Mouse (Mus musculus): ENCODE data around the gene Sik2.

Sik2 gene

DNA sequence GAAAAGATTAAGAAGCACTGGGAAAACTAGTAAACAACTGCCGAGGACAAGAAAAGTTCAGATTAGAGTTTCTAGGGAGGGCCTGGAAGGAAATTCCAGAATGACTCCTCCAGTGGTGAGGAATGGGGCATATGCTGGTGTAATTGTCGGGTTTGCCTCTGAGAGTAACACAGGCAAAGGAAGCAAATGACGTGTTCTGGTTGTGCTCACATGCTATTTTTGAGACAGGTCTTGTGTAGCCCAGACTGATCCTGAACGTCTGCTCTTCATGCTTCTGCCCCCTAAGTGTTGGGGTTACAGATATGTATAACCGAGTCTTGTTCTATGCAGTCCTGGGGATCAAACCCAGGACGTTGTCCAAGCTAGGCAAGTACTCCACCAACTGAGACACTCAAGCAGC is 22.7 kb upstream of the Sik2 start:
- Histone ChIP-seq H3K4me3 (replicated peaks; ENCODE audit: low read length) (no peak overlapping the region), H3K36me3 (ENCODE audit: insufficient read depth, low read length) (no peaks in the 10 kb centered on the region), H3K9me3 (ENCODE audit: low read length) (no peaks in the 10 kb centered on the region), H3K4me1 (replicated peaks; ENCODE audit: low read depth, low read length) (no peaks in the 10 kb centered on the region), H3K27me3 (ENCODE audit: insufficient read depth, low read length) (peaks cover 4% of the 10 kb centered on the region; the same call in 1 of the 2 replicates)
- TF ChIP-seq CTCF (conservative IDR thresholded peaks at IDR 0.05; ENCODE audit: low read length) (no peak), NANOG (IDR thresholded peaks at IDR 0.05; ENCODE audit: borderline replicate concordance, low read length) (no peak), POU5F1 (IDR thresholded peaks at IDR 0.05; ENCODE audit: borderline replicate concordance, low read length) (no peak)

GRCm38 (mm10) chr9:51030147-51030546 is 21.3 kb upstream of the Sik2 start:
- Histone ChIP-seq H3K27me3 (ENCODE audit: insufficient read depth, low read length) (peaks cover 4% of the 10 kb centered on the region; the same call in 1 of the 2 replicates), H3K4me1 (replicated peaks; ENCODE audit: low read depth, low read length) (no peaks in the 10 kb centered on the region), H3K36me3 (ENCODE audit: insufficient read depth, low read length) (no peaks in the 10 kb centered on the region), H3K4me3 (replicated peaks; ENCODE audit: low read length) (no peak overlapping the region), H3K9me3 (ENCODE audit: low read length) (no peaks in the 10 kb centered on the region)
- TF ChIP-seq NANOG (IDR thresholded peaks at IDR 0.05; ENCODE audit: borderline replicate concordance, low read length) (no peak), POU5F1 (IDR thresholded peaks at IDR 0.05; ENCODE audit: borderline replicate concordance, low read length) (no peak), CTCF (conservative IDR thresholded peaks at IDR 0.05; ENCODE audit: low read length) (no peak)

DNA sequence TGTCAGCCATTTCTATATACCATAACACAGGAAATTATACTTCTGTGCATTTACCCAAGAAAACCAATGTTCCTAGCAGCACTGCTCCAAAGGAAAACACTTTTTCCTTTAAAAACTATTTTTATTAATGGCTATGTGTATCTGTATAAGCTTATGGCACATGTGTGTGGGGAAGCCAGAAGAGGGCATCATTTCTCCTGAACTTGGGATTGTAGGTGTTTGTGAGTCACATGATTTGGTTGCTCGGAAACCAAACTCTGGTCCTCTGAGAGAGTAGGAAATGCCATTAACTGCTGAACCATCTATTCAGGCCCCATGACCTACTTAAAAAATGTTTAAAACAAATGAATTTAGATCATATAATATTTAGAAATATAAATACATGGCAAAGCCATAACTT is 18.1 kb upstream of the Sik2 start:
- no peak for TF ChIP-seq CTCF (conservative IDR thresholded peaks at IDR 0.05; ENCODE audit: low read length)
- no peak for TF ChIP-seq POU5F1 (IDR thresholded peaks at IDR 0.05; ENCODE audit: borderline replicate concordance, low read length)
- no peak for TF ChIP-seq NANOG (IDR thresholded peaks at IDR 0.05; ENCODE audit: borderline replicate concordance, low read length)
- no peak overlapping the region for H3K4me3 ChIP-seq (replicated peaks; ENCODE audit: low read length)
- H3K27me3 ChIP-seq (ENCODE audit: insufficient read depth, low read length), result peaks cover 4% of the 10 kb centered on the region; the same call in 1 of the 2 replicates
- no peaks in the 10 kb centered on the region for H3K9me3 ChIP-seq (ENCODE audit: low read length)
- H3K4me1 ChIP-seq (replicated peaks; ENCODE audit: low read depth, low read length), result no peaks in the 10 kb centered on the region
- no peaks in the 10 kb centered on the region for H3K36me3 ChIP-seq (ENCODE audit: insufficient read depth, low read length)

DNA sequence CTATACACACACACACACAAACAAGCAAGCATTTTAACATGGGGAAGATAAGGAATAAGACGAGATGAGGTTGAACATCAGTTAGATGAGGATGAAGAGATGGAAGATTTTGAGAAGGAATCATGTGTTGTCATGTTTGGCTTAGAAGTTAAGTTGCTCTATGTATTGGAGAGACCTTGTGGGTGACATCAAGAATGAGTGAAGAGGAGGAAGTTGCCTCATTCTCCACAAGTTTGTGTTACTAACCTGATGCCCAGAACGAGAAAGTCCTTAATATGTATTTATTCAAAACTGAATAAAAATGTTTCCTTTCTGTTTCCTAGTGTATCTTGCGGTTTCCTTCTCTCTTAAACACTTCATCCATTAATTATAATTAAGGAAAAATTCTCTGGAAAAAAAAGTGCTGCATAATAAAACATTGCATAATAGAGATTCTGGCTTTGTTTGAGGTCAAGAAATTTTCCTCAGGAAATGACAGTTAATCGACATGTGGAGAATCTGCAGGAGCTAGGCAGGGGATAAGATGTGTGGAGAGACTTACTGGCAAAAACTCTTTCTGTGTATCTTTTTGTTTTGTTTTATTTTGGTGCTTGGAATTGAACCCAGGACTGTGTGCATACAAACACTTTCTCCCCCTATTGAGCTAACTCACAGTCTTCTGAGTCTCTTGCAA is 12.4 kb upstream of the Sik2 start:
- Histone ChIP-seq H3K27me3 (ENCODE audit: insufficient read depth, low read length) (no peaks in the 10 kb centered on the region), H3K4me1 (replicated peaks; ENCODE audit: low read depth, low read length) (no peaks in the 10 kb centered on the region), H3K9me3 (ENCODE audit: low read length) (no peaks in the 10 kb centered on the region), H3K4me3 (replicated peaks; ENCODE audit: low read length) (no peak overlapping the region), H3K36me3 (ENCODE audit: insufficient read depth, low read length) (no peaks in the 10 kb centered on the region)
- no peak for TF ChIP-seq NANOG (IDR thresholded peaks at IDR 0.05; ENCODE audit: borderline replicate concordance, low read length)
- TF ChIP-seq POU5F1 (IDR thresholded peaks at IDR 0.05; ENCODE audit: borderline replicate concordance, low read length), result no peak
- no peak for TF ChIP-seq CTCF (conservative IDR thresholded peaks at IDR 0.05; ENCODE audit: low read length)

- Histone ChIP-seq H3K9me3 (ENCODE audit: low read length) (no peaks in the 10 kb centered on the region), H3K27me3 (ENCODE audit: insufficient read depth, low read length) (no peaks in the 10 kb centered on the region), H3K36me3 (ENCODE audit: insufficient read depth, low read length) (no peaks in the 10 kb centered on the region), H3K4me1 (replicated peaks; ENCODE audit: low read depth, low read length) (no peaks in the 10 kb centered on the region), H3K4me3 (replicated peaks; ENCODE audit: low read length) (no peak overlapping the region)
- TF ChIP-seq POU5F1 (IDR thresholded peaks at IDR 0.05; ENCODE audit: borderline replicate concordance, low read length), result no peak
Observed at GRCm38 (mm10) chr9:51020351-51020750, 11.5 kb upstream of the Sik2 start.

GRCm38 (mm10) chr9:51019670-51020069 is 10.8 kb upstream of the Sik2 start:
- TF ChIP-seq CTCF (conservative IDR thresholded peaks at IDR 0.05; ENCODE audit: low read length), result no peak
- TF ChIP-seq POU5F1 (IDR thresholded peaks at IDR 0.05; ENCODE audit: borderline replicate concordance, low read length), result no peak
- TF ChIP-seq NANOG (IDR thresholded peaks at IDR 0.05; ENCODE audit: borderline replicate concordance, low read length), result no peak

GRCm38 (mm10) chr9:51015732-51016131 is 6.9 kb upstream of the Sik2 start:
- Histone ChIP-seq H3K36me3 (ENCODE audit: insufficient read depth, low read length) (no peaks in the 10 kb centered on the region), H3K4me1 (replicated peaks; ENCODE audit: low read depth, low read length) (no peaks in the 10 kb centered on the region), H3K27me3 (ENCODE audit: insufficient read depth, low read length) (peaks cover 2% of the 10 kb centered on the region), H3K4me3 (replicated peaks; ENCODE audit: low read length) (no peak overlapping the region), H3K9me3 (ENCODE audit: low read length) (no peaks in the 10 kb centered on the region)
- TF ChIP-seq CTCF (conservative IDR thresholded peaks at IDR 0.05; ENCODE audit: low read length) (no peak), NANOG (IDR thresholded peaks at IDR 0.05; ENCODE audit: borderline replicate concordance, low read length) (no peak), POU5F1 (IDR thresholded peaks at IDR 0.05; ENCODE audit: borderline replicate concordance, low read length) (no peak)

More at GRCm38 (mm10) chr9:51019670-51020069, 10.8 kb upstream of the Sik2 start:
- H3K36me3 ChIP-seq (ENCODE audit: insufficient read depth, low read length), result no peaks in the 10 kb centered on the region
- no peaks in the 10 kb centered on the region for H3K9me3 ChIP-seq (ENCODE audit: low read length)
- H3K4me3 ChIP-seq (replicated peaks; ENCODE audit: low read length), result no peak overlapping the region
- no peaks in the 10 kb centered on the region for H3K4me1 ChIP-seq (replicated peaks; ENCODE audit: low read depth, low read length)
- H3K27me3 ChIP-seq (ENCODE audit: insufficient read depth, low read length), result no peaks in the 10 kb centered on the region

DNA sequence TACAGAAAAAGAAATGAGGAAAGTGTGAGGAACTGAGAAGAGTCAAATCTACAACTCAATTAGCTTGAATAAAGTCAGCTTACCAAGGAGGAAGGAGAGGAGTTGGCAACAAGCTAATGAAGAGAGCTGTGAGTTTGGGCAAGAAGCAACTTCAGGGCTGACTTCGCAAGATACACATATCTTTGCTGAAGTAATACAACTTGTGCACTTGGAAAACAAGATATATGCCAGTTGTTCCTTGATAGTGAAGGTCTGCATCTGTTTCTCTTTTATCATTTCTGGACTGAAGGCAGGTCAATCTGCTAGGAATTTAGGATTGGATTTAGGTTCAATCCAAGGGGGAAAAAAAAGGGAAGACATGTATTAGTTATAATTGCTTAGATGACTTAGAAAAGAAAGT is 4.8 kb upstream of the Sik2 start:
- Histone ChIP-seq H3K4me1 (replicated peaks; ENCODE audit: low read depth, low read length) (peaks cover 5% of the 10 kb centered on the region; the same call in 1 of the 2 replicates), H3K27me3 (ENCODE audit: insufficient read depth, low read length) (peaks cover 12% of the 10 kb centered on the region), H3K9me3 (ENCODE audit: low read length) (no peaks in the 10 kb centered on the region), H3K36me3 (ENCODE audit: insufficient read depth, low read length) (no peaks in the 10 kb centered on the region), H3K4me3 (replicated peaks; ENCODE audit: low read length) (no peak overlapping the region)
- TF ChIP-seq CTCF (conservative IDR thresholded peaks at IDR 0.05; ENCODE audit: low read length) (no peak), POU5F1 (IDR thresholded peaks at IDR 0.05; ENCODE audit: borderline replicate concordance, low read length) (no peak), NANOG (IDR thresholded peaks at IDR 0.05; ENCODE audit: borderline replicate concordance, low read length) (no peak)

DNA sequence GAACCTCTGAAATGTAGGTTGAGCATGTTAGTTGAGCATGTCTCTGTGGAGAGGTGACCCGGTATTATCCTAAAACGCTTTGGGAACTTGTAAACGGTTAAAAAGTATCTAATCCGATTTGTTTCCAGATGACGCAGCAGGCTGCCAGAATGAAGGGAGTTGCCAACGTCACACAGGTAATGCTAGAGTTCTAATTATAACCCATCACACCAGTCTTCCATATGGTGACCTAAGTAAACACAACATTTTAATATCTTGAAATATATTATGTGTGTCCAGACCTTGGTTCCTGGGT is 730 bp upstream of the Sik2 start:
- no peaks in the 10 kb centered on the region for H3K36me3 ChIP-seq (ENCODE audit: insufficient read depth, low read length)
- no peak for TF ChIP-seq POU5F1 (IDR thresholded peaks at IDR 0.05; ENCODE audit: borderline replicate concordance, low read length)
- no peak for TF ChIP-seq CTCF (conservative IDR thresholded peaks at IDR 0.05; ENCODE audit: low read length)
- no peak for TF ChIP-seq NANOG (IDR thresholded peaks at IDR 0.05; ENCODE audit: borderline replicate concordance, low read length)
- no peaks in the 10 kb centered on the region for H3K9me3 ChIP-seq (ENCODE audit: low read length)
- peak overlapping the region; percentile 66 for H3K4me3 ChIP-seq (replicated peaks; ENCODE audit: low read length)
- H3K27me3 ChIP-seq (ENCODE audit: insufficient read depth, low read length), result peaks cover 16% of the 10 kb centered on the region
- peaks cover 14% of the 10 kb centered on the region for H3K4me1 ChIP-seq (replicated peaks; ENCODE audit: low read depth, low read length)
